Mouse (Mus musculus) hematopoietic stem cell, adult 5-6 weeks (primary cell): ENCODE data around the gene Kdelc2. TPM values are rescaled to one million over a fixed set of nuclear protein-coding genes. Genes with fewer than 3 reads are reported as not detected.
A peak's percentile ranks its signal among the peaks of the same experiment; 100 is the strongest.

Experiments used
- ATAC-seq, 2 experiments: fragments of 125-278 bp in 1 of 2; replicated peaks in 1 of 2; 2 replicates each; pipeline ENCODE4 v1.8.0; 2016 to 2017; ENCODE audit warnings: inconsistent platforms in 2 of 2, mild to moderate bottlenecking in 2 of 2, moderate number of reproducible peaks in 2 of 2, low read depth in 1 of 2, moderate TSS enrichment in 1 of 2; ENCODE audit not compliant: low FRiP score in 2 of 2, poor library complexity in 2 of 2, severe bottlenecking in 2 of 2, insufficient read depth in 1 of 2, low TSS enrichment in 1 of 2
- total RNA-seq: library from RNA; stranded (forward); fragments of 172-1452, 232-1000 nt; gene quantifications from 2 replicates; pipeline ENCODE4 v1.2.3, GENCODE M21; 2017

Kdelc2 gene
- total RNA-seq, 1 experiment from 2014 or later = 18.0 TPM

DNA sequence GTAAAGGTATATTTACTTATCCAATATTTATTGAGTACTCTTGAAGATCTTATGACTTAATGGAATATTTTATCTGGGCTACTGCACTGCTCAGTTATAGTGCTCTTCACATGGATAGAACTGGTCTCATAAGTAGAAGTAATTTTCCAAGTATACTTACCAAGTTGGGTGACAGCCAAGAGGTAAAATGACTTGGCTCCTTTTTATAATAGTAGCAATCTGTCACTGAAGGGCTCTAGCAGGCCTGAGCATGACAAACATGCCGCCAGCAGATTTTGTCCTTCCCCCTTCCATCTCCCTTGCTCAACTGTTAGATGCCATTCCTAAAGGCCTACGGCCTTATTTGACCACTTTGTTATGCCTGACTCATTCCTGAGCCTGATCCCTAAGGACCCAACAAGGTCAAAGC, 25.1 kb downstream of the Kdelc2 start:
- ATAC-seq = no peak

DNA sequence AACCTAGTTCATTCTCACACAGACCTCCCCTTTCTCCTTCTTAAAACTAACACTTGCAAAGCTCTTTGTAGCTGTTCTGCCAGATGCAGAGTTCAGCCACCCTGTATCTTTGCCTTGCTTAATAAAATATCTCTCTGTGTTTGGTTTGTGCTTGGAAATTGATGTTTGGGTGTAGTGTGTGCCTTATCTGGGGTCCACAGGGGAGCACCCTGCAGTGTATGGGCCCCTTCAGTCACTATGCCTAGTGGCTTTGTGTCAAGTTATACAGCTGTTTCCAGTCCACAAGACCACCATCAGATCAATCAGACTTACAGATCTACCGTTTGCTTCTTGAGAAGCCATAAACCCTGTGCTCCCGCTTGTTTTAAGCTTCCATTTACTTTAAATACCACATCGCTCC, 25.6 kb downstream of the Kdelc2 start:
- no peak for ATAC-seq

DNA sequence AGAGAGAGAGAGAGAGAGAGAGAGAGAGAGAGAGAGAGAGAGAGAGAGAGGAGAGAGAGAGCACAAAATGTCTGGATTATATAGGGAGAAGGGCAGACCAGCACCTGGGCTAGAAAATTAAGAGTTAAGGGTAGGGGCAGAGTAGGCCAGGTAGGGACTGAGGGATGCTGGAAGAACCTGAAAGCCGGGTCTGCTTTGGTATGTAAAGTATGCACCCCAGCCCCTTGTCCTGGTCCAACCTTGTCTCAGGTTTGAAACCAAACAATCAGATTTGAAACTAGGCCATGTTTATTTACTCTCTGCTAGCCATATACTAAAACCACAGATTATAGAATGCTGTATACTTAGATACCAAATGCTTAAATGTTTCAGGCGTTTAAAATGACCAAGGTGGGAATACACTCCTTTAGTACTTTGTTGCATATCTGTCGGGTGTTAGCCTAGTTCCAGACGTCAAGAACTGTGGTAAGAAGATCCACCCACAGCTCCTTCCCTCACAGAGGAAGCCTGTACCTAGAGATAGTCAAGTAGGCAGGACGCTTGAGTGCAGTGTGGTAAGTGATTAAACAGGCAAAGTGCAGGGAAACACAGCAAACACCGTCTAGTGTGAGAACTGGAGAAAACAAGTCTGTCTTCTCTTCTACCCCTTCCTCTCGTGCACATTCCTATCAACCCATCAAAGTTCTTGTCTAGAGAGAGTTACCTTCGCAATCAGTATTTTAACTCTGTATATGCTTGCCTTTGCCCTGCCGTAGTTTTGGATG, 38.5 kb downstream of the Kdelc2 start:
- ATAC-seq = peak; percentile 56 to 69; a peak in 2 of 4 replicates

DNA sequence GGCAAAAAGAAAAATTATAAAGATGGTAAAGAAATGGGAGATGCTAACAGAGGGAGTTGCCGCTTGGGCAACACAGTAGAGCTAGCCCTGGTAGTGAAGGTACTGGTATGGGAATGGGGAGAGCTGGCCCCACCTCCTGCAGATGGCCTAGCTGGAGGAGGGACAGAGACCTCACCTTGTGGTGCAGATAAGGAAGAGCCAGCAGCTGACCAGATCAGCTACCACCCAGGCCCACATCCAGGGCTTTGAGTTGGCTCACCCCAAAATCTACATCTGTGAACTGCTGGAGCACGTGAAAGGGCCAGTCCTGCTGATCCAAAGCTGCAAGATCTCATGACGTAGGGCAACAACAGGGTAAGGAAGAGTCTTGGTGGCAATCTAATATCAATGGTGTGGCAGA, 42.9 kb downstream of the Kdelc2 start:
- no peak for ATAC-seq

DNA sequence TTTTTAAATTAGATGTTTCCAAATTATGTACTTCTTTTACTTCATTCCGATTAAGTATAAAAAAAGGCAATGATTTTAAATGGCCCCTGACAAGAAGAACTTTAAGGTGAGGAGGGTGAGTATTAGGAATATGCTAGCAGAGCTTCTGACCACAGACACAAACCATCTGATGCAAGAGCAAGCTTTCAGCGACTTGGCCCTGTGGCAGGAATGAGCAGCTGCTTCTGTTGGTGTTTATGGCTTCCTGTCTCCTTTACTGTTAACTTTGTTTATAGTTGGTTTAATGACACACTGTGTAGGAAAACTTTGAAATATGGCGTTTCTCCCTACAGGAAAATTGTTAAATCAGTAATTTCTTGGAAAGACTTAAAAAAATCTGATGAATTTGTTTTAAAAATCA, 43.8 kb downstream of the Kdelc2 start:
- no peak for ATAC-seq

DNA sequence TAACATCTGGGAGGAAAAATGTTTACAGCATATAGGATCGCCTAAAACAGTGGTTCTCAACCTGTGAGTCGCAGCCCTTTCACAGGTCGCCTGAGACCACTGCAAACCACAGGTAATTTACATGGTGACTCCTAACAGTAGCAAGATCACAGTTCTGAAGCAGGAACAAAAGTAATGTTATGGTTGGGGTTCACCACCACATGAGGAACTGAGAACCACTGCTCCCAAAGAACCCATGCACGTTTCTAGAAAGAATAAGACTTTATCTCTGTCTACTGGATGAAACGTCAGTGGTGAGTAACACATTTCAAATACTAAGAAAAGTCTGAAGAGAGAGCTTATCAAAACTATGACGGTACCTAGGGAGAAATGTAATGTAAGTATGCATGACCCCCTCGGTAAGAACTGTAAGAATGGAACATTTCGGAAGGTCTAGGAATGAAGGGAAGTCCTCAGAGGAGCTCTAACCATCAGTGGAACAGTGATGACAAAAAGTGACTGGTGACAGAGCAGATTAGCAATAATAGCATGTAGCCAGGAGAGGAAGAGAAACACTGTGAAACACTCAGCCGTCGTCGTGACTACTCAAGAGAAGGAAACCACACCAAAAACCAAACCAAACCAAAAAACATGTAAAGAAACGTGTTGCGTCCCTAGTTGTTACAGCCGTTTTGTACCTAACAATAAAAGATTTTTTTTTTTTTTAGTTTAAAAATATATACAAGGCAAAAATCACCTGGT, 52.2 kb downstream of the Kdelc2 start:
- ATAC-seq = 0 out of 4 replicates have a peak, but pooled peaks of 1 of the 2 experiments have one; percentile 12

DNA sequence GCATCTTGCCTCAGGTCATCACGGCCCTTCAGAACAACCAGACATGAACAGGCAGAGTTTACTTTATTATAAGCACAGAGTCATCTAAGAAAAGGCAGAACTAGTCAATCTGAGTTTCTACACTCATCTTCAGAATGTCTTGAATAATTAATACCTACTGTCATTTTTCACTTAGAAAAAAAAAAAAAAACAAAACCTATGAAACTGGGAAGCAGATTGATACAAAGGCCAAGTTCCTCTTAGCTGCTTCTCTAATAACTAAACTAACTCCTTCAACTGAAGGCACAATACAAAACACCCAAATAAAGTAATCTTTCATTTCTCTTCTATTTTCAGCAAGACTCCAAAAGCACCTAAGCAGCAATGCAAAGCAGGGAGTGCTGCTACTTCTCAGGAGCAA, 66.8 kb downstream of the Kdelc2 start:
- no peak for ATAC-seq

Other genes with a start within 250 kb of the Kdelc2 start
- 67.9 and 74.0 TPM in 2 replicates for gene Ddx10, start 136.0 kb upstream of the Kdelc2 start, total RNA-seq
- gene Exph5, start 82.4 kb upstream of the Kdelc2 start, total RNA-seq = 0.55 and 1.7 TPM in 2 replicates
- gene 4930550C14Rik, start 18.3 kb downstream of the Kdelc2 start, total RNA-seq = 1.3 and 2.5 TPM in 2 replicates
- gene Atm, start 152.7 kb downstream of the Kdelc2 start, total RNA-seq = 64.8 and 69.7 TPM in 2 replicates
- 27.8 and 37.9 TPM in 2 replicates for gene Npat, start 153.0 kb downstream of the Kdelc2 start, total RNA-seq
- 63.2 and 74.0 TPM in 2 replicates for gene Acat1, start 226.4 kb downstream of the Kdelc2 start, total RNA-seq